Mouse (Mus musculus) heart, embryonic 14.5 days (tissue): ENCODE data around the gene Sptbn2. TPM values are rescaled to one million over a fixed set of nuclear protein-coding genes. Genes with fewer than 3 reads are reported as not detected.

ENCODE experiments used
- ATAC-seq: fragments of 200-750 bp; cut with Nextera tagmentation; 2 replicates; pipeline ENCODE4 v1.8.0; 2017; ENCODE audit warnings: low read depth, moderate TSS enrichment; ENCODE audit not compliant: insufficient number of reproducible peaks, insufficient read depth, low FRiP score
- H3K27ac ChIP-seq, 2 experiments: fragments of 200-500 bp in 1 of 2; fragments of 300-500 bp in 1 of 2; sonication (generic) in 1 of 2; replicated peaks in 1 of 2; 2 replicates each; pipeline ENCODE4 v1.5.1; 2012 to 2014; ENCODE audit warnings: low read depth in 2 of 2, low read length in 2 of 2, control low read depth in 1 of 2, mild to moderate bottlenecking in 1 of 2, mixed read lengths in 1 of 2; ENCODE audit not compliant: control insufficient read depth in 1 of 2, insufficient read depth in 1 of 2
- H3K27me3 ChIP-seq: fragments of 300-500 bp; sonication (generic); 2 replicates; pipeline ENCODE4 v1.6.1; 2014; ENCODE audit warnings: mild to moderate bottlenecking, low read length, control low read depth; ENCODE audit not compliant: control insufficient read depth, insufficient read depth
- H3K36me3 ChIP-seq: fragments of 300-500 bp; sonication (generic); 2 replicates; pipeline ENCODE4 v1.6.1; 2014; ENCODE audit warnings: mild to moderate bottlenecking, control low read depth, low read length, mixed read lengths; ENCODE audit not compliant: control insufficient read depth, insufficient read depth
- H3K4me1 ChIP-seq, 2 experiments: fragments of 200-500 bp in 1 of 2; fragments of 300-500 bp in 1 of 2; sonication (generic) in 1 of 2; 2 replicates each; pipeline ENCODE4 v1.6.1; 2012 to 2014; ENCODE audit warnings: low read length in 2 of 2, control low read depth in 1 of 2, mixed read lengths in 1 of 2; ENCODE audit not compliant: control insufficient read depth in 2 of 2, insufficient read depth in 2 of 2
- H3K4me2 ChIP-seq: fragments of 300-500 bp; sonication (generic); 2 replicates; pipeline ENCODE4 v1.6.1; 2014; ENCODE audit warnings: mild to moderate bottlenecking, low read length
- H3K4me3 ChIP-seq, 2 experiments: fragments of 200-500 bp in 1 of 2; fragments of 300-500 bp in 1 of 2; sonication (generic) in 1 of 2; 2 replicates each; pipeline ENCODE4 v1.5.1; 2012 to 2014; ENCODE audit warnings: low read length in 2 of 2, mild to moderate bottlenecking in 2 of 2, control low read depth in 1 of 2, low read depth in 1 of 2, moderate library complexity in 1 of 2; ENCODE audit not compliant: control insufficient read depth in 1 of 2, insufficient read depth in 1 of 2
- H3K9ac ChIP-seq: fragments of 300-500 bp; sonication (generic); 2 replicates; pipeline ENCODE4 v1.6.1; 2014; ENCODE audit warnings: mild to moderate bottlenecking, low read length
- H3K9me3 ChIP-seq: fragments of 300-500 bp; sonication (generic); 2 replicates; pipeline ENCODE4 v1.6.1; 2016; ENCODE audit warnings: low read length, control low read depth; ENCODE audit not compliant: control insufficient read depth
- WGBS: fragments of 180-500 bp; shearing (Covaris S2); extraction: QIAGEN DNeasy Blood & Tissue Kit; methylation state at CpG from one replicate; pipeline ENCODE4 v1.1.7; 2014; 5-methylcytosine and 5-hydroxymethylcytosine counted together
- polyA plus RNA-seq: library from polyadenylated mRNA; unstranded; fragments of >200 nt; fragmentation: Nextera tagmentation; extraction: Ambion mirVana; gene quantifications from 2 replicates; pipeline ENCODE4 v1.2.1, GENCODE M21; 2014

The Sptbn2 gene
- polyA plus RNA-seq, 1 experiment from 2014 or later, result 0.24 TPM

DNA sequence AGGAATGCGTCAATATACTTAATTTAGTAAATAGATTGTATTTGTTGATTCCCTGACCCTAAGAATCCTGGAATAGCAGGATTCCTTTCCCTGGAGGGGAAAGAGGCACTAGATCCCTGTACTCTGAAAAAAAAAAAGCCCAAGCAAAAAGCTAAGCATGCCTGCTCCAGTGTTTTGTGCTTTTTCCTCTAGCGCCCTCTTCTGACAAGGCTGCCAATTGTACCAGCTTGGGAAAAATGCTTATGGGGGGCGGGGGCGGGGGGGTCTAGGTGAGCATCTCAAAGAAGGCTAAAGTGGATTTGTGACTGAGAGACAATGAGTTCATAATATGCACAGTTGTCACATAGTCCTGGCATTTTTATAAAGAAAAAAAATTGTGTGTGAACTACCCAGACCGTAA, 32.6 kb downstream of the Sptbn2 start:
- peaks cover 0 to 7% of the 10 kb centered on the region in 2 experiments; a peak in 3 of 4 replicates for H3K4me1 ChIP-seq
- H3K27me3 ChIP-seq, result no peaks in the 10 kb centered on the region
- H3K27ac ChIP-seq, result no peak overlapping the region
- H3K4me3 ChIP-seq, result no peak overlapping the region
- no peak overlapping the region for H3K4me2 ChIP-seq
- ATAC-seq, result no peak
- no peaks in the 10 kb centered on the region for H3K36me3 ChIP-seq
- no peaks in the 10 kb centered on the region for H3K9me3 ChIP-seq
- whole genome bisulfite sequencing, result 43% methylated on average over 5 of the region's 5 CpGs
- no peak overlapping the region for H3K9ac ChIP-seq

DNA sequence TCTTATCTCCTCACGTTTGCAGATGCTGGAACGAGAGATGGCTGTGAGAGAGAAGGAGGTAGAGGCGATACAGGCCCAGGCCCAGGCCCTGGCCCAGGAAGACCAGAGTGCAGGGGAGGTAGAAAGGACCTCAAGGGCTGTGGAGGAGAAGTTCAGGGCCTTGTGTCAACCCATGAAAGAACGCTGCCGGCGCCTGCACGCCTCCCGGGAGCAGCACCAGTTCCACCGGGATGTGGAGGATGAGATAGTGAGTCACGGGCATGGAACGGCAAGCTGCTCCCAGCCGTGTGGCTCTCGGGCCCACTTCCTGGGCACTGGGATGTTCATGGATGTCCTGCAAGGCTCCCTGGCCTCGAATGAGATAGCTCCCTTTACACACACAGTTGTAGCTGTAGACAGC, 33.1 kb downstream of the Sptbn2 start:
- WGBS, result 68% methylated on average over 14 of the region's 14 CpGs
- no peak for ATAC-seq

GRCm38 (mm10) chr19:4745057-4745456, 34.1 kb downstream of the Sptbn2 start:
- no peak overlapping the region for H3K27ac ChIP-seq
- ATAC-seq, result no peak

More for the DNA sequence above, 33.1 kb downstream of the Sptbn2 start:
- Histone ChIP-seq H3K36me3 (no peaks in the 10 kb centered on the region), H3K27me3 (no peaks in the 10 kb centered on the region), H3K9me3 (no peaks in the 10 kb centered on the region), H3K9ac (no peak overlapping the region), H3K4me2 (no peak overlapping the region), H3K4me3 (no peak overlapping the region), H3K27ac (no peak overlapping the region), H3K4me1 (peaks cover 0 to 7% of the 10 kb centered on the region in 2 experiments; a peak in 3 of 4 replicates)

DNA sequence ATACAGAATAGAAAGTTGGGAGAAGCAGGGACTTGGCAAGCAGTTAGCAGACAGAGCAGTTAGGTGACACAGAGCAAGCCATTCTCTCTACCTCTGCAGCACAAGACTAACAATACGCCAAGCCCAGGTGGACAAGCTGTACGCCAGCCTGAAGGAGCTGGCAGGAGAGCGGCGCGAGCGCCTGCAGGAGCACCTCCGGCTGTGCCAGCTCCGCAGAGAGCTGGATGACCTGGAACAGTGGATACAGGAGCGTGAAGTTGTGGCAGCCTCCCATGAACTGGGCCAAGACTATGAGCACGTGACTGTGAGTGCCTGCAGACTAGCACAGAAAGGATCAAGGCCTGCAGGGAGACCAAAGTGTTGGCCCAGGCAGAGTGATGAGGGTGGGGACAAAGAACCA, 34.7 kb downstream of the Sptbn2 start:
- H3K27me3 ChIP-seq, result no peaks in the 10 kb centered on the region
- no peak overlapping the region for H3K4me3 ChIP-seq
- H3K9me3 ChIP-seq, result no peaks in the 10 kb centered on the region
- peaks cover 0 to 7% of the 10 kb centered on the region in 2 experiments; a peak in 3 of 4 replicates for H3K4me1 ChIP-seq
- no peak overlapping the region for H3K9ac ChIP-seq
- WGBS, result 87% methylated on average over 10 of the region's 10 CpGs
- no peak overlapping the region for H3K27ac ChIP-seq
- ATAC-seq, result no peak
- H3K36me3 ChIP-seq, result no peaks in the 10 kb centered on the region
- H3K4me2 ChIP-seq, result no peak overlapping the region

More at GRCm38 (mm10) chr19:4745057-4745456, 34.1 kb downstream of the Sptbn2 start:
- H3K4me2 ChIP-seq, result no peak overlapping the region
- H3K4me1 ChIP-seq, result peaks cover 0 to 7% of the 10 kb centered on the region in 2 experiments; a peak in 3 of 4 replicates
- 22% methylated on average over 9 of the region's 9 CpGs for WGBS
- H3K36me3 ChIP-seq, result no peaks in the 10 kb centered on the region
- no peak overlapping the region for H3K4me3 ChIP-seq
- H3K9ac ChIP-seq, result no peak overlapping the region
- no peaks in the 10 kb centered on the region for H3K27me3 ChIP-seq
- H3K9me3 ChIP-seq, result no peaks in the 10 kb centered on the region

GRCm38 (mm10) chr19:4746611-4747010, 35.6 kb downstream of the Sptbn2 start:
- WGBS, result 76% methylated on average over 14 of the region's 14 CpGs
- no peak overlapping the region for H3K27ac ChIP-seq
- no peak for ATAC-seq
- H3K4me3 ChIP-seq, result no peak overlapping the region
- peaks cover 0 to 7% of the 10 kb centered on the region in 2 experiments; a peak in 3 of 4 replicates for H3K4me1 ChIP-seq
- no peaks in the 10 kb centered on the region for H3K36me3 ChIP-seq
- H3K27me3 ChIP-seq, result no peaks in the 10 kb centered on the region
- no peaks in the 10 kb centered on the region for H3K9me3 ChIP-seq
- no peak overlapping the region for H3K4me2 ChIP-seq
- H3K9ac ChIP-seq, result no peak overlapping the region

- H3K9me3 ChIP-seq, result no peaks in the 10 kb centered on the region
- no peak overlapping the region for H3K4me3 ChIP-seq
- no peak for ATAC-seq
- H3K27ac ChIP-seq, result no peak overlapping the region
- H3K36me3 ChIP-seq, result no peaks in the 10 kb centered on the region
- peaks cover 0 to 7% of the 10 kb centered on the region in 2 experiments; a peak in 3 of 4 replicates for H3K4me1 ChIP-seq
- no peaks in the 10 kb centered on the region for H3K27me3 ChIP-seq
- H3K4me2 ChIP-seq, result no peak overlapping the region
- 87% methylated on average over 9 of the region's 9 CpGs for WGBS
- H3K9ac ChIP-seq, result no peak overlapping the region
Measured at GRCm38 (mm10) chr19:4747631-4748312, 36.8 kb downstream of the Sptbn2 start.

- H3K9ac ChIP-seq, result no peak overlapping the region
- H3K4me2 ChIP-seq, result no peak overlapping the region
- H3K4me1 ChIP-seq, result peaks cover 0 to 7% of the 10 kb centered on the region in 2 experiments; a peak in 3 of 4 replicates
- no peaks in the 10 kb centered on the region for H3K27me3 ChIP-seq
- no peaks in the 10 kb centered on the region for H3K36me3 ChIP-seq
- 76% methylated on average over 10 of the region's 10 CpGs for WGBS
- H3K4me3 ChIP-seq, result no peak overlapping the region
- no peak overlapping the region for H3K27ac ChIP-seq
- H3K9me3 ChIP-seq, result no peaks in the 10 kb centered on the region
- ATAC-seq, result no peak
Measured at GRCm38 (mm10) chr19:4748493-4748892, 37.5 kb downstream of the Sptbn2 start.

DNA sequence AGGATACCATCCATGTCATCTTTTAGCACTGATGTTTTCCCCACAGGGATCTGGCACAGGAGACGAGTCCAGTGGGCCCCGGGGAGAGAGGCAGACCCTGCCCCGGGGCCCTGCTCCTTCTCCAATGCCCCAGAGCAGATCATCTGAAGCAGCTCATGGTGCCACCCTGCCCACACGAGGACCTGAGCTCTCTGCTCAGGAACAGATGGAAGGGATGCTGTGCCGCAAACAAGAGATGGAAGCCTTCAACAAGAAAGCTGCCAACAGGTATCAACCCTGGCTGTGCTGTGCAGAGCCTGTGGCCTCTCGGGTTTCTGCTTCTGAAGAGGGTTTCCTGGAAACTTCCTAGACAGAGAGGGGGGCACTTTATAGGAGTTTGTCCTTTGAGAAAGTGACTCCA, 39.0 kb downstream of the Sptbn2 start:
- no peaks in the 10 kb centered on the region for H3K9me3 ChIP-seq
- H3K4me1 ChIP-seq, result peaks cover 0 to 5% of the 10 kb centered on the region in 2 experiments; a peak in 2 of 4 replicates
- no peak overlapping the region for H3K27ac ChIP-seq
- H3K36me3 ChIP-seq, result no peaks in the 10 kb centered on the region
- H3K27me3 ChIP-seq, result no peaks in the 10 kb centered on the region
- no peak for ATAC-seq
- no peak overlapping the region for H3K9ac ChIP-seq
- no peak overlapping the region for H3K4me2 ChIP-seq
- no peak overlapping the region for H3K4me3 ChIP-seq
- WGBS, result 76% methylated on average over 6 of the region's 6 CpGs
